Mouse (Mus musculus): ENCODE measurements around the gene Cers2. TPM values are rescaled to one million over a fixed set of nuclear protein-coding genes. Genes with fewer than 3 reads are reported as not detected.

Cers2 gene
- polyA plus RNA-seq, 1 experiment from 2014 or later = 182 TPM

DNA sequence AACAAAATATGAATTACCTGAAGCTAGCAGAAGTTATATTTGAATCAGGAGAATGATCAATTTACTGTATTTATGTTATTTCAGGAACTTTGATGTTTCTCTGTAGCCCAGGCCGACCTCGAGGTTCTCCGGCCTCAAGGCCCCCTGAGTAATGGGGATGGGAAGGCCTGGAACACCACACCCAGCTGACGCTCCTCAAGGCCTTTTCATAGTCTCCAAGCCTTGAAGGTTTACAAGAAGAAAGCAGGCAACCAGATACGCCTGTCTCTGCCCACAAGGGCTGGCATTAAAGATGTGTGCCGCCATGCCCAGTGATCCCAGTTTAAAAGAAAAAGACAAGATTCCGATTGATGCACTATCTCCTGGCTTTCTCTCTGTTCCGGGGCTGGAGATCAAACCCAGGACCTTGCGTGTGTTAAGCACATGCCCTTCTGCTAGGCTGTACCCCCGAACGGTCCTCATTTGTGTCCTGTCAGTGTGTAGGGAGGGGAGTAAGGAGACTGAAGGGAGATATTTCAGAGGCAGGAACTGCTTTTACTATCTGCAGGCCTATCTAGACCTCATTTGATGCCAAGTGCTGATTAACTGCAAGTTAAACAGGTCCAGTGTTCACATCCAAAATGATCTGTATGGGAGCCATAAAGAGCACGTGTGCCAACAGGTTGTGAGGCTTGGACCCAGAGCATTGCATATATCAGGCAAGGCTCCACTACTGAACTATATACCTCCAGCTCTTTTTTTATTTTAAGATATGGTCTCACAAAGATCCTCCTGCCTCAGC lies 29.9 kb upstream of the Cers2 start:
- peaks cover 22% of the 10 kb centered on the region for H3K4me1 ChIP-seq (replicated peaks; ENCODE audit: control insufficient read depth, insufficient read depth, low read length)
- peak overlapping the region; percentile 93 for H3K4me2 ChIP-seq
- peak overlapping the region; percentile 90; the same call in 1 of the 2 replicates for H3K9ac ChIP-seq (ENCODE audit: low read depth, low read length)
- no peak overlapping the region for H3K27ac ChIP-seq (ENCODE audit: low read depth, low read length)
- H3K9me3 ChIP-seq (ENCODE audit: control insufficient read depth, low read length) = no peaks in the 10 kb centered on the region
- H3K27me3 ChIP-seq (replicated peaks; ENCODE audit: control insufficient read depth, insufficient read depth, low read length) = no peaks in the 10 kb centered on the region
- DNase-seq (ENCODE audit: low spot score) (no peak), ATAC-seq (replicated peaks; ENCODE audit: low FRiP score) (no peak)
- 87% methylated on average over 12 of the region's 12 CpGs for WGBS
- H3K4me3 ChIP-seq (ENCODE audit: low read depth, low read length) = peak overlapping the region; percentile 82
- peaks cover 7% of the 10 kb centered on the region for H3K36me3 ChIP-seq (ENCODE audit: control insufficient read depth, insufficient read depth, low read length)

GRCm38 (mm10) chr3:95285390-95285789 lies 29.2 kb upstream of the Cers2 start:
- no peak for ATAC-seq (replicated peaks; ENCODE audit: low FRiP score)

GRCm38 (mm10) chr3:95286011-95286410 lies 28.6 kb upstream of the Cers2 start:
- peaks cover 18% of the 10 kb centered on the region for H3K4me1 ChIP-seq (replicated peaks; ENCODE audit: control insufficient read depth, insufficient read depth, low read length)
- 56% methylated on average over 5 of the region's 5 CpGs for WGBS
- H3K36me3 ChIP-seq (ENCODE audit: control insufficient read depth, insufficient read depth, low read length) = peaks cover 9% of the 10 kb centered on the region
- no peaks in the 10 kb centered on the region for H3K9me3 ChIP-seq (ENCODE audit: control insufficient read depth, low read length)
- DNase-seq (ENCODE audit: low spot score) (no peak), ATAC-seq (replicated peaks; ENCODE audit: low FRiP score) (no peak)
- no peak overlapping the region for H3K9ac ChIP-seq (ENCODE audit: low read depth, low read length)
- H3K27ac ChIP-seq (ENCODE audit: low read depth, low read length) = no peak overlapping the region
- H3K4me2 ChIP-seq = no peak overlapping the region
- H3K27me3 ChIP-seq (replicated peaks; ENCODE audit: control insufficient read depth, insufficient read depth, low read length) = no peaks in the 10 kb centered on the region
- H3K4me3 ChIP-seq (ENCODE audit: low read depth, low read length) = no peak overlapping the region

More at GRCm38 (mm10) chr3:95285390-95285789, 29.2 kb upstream of the Cers2 start:
- Histone ChIP-seq H3K27ac (ENCODE audit: low read depth, low read length) (no peak overlapping the region), H3K9me3 (ENCODE audit: control insufficient read depth, low read length) (no peaks in the 10 kb centered on the region), H3K4me3 (ENCODE audit: low read depth, low read length) (no peak overlapping the region), H3K9ac (ENCODE audit: low read depth, low read length) (no peak overlapping the region), H3K36me3 (ENCODE audit: control insufficient read depth, insufficient read depth, low read length) (peaks cover 7% of the 10 kb centered on the region), H3K4me2 (no peak overlapping the region; the same call in 1 of the 2 replicates), H3K27me3 (replicated peaks; ENCODE audit: control insufficient read depth, insufficient read depth, low read length) (no peaks in the 10 kb centered on the region), H3K4me1 (replicated peaks; ENCODE audit: control insufficient read depth, insufficient read depth, low read length) (peaks cover 20% of the 10 kb centered on the region)
- WGBS = 92% methylated on average over 5 of the region's 5 CpGs
- DNase-seq (ENCODE audit: low spot score) = no peak

- peaks cover 18% of the 10 kb centered on the region for H3K4me1 ChIP-seq (replicated peaks; ENCODE audit: control insufficient read depth, insufficient read depth, low read length)
- DNase-seq (ENCODE audit: low spot score) (no peak), ATAC-seq (replicated peaks; ENCODE audit: low FRiP score) (no peak)
- H3K9me3 ChIP-seq (ENCODE audit: control insufficient read depth, low read length) = no peaks in the 10 kb centered on the region
- H3K4me3 ChIP-seq (ENCODE audit: low read depth, low read length) = no peak overlapping the region
- H3K4me2 ChIP-seq = no peak overlapping the region
- WGBS = 59% methylated on average over 7 of the region's 7 CpGs
- H3K36me3 ChIP-seq (ENCODE audit: control insufficient read depth, insufficient read depth, low read length) = peaks cover 9% of the 10 kb centered on the region
- no peaks in the 10 kb centered on the region for H3K27me3 ChIP-seq (replicated peaks; ENCODE audit: control insufficient read depth, insufficient read depth, low read length)
- H3K9ac ChIP-seq (ENCODE audit: low read depth, low read length) = no peak overlapping the region
- H3K27ac ChIP-seq (ENCODE audit: low read depth, low read length) = no peak overlapping the region
Measured at GRCm38 (mm10) chr3:95286510-95286909, 28.1 kb upstream of the Cers2 start.

- Histone ChIP-seq H3K9me3 (ENCODE audit: control insufficient read depth, low read length) (no peaks in the 10 kb centered on the region), H3K4me2 (no peak overlapping the region), H3K36me3 (ENCODE audit: control insufficient read depth, insufficient read depth, low read length) (peaks cover 14% of the 10 kb centered on the region), H3K27ac (ENCODE audit: low read depth, low read length) (no peak overlapping the region), H3K4me1 (replicated peaks; ENCODE audit: control insufficient read depth, insufficient read depth, low read length) (peaks cover 18% of the 10 kb centered on the region), H3K4me3 (ENCODE audit: low read depth, low read length) (no peak overlapping the region), H3K9ac (ENCODE audit: low read depth, low read length) (no peak overlapping the region), H3K27me3 (replicated peaks; ENCODE audit: control insufficient read depth, insufficient read depth, low read length) (no peaks in the 10 kb centered on the region)
- 75% methylated on average over 3 of the region's 3 CpGs for WGBS
- ATAC-seq (replicated peaks; ENCODE audit: low FRiP score) (no peak), DNase-seq (ENCODE audit: low spot score) (no peak)
Measured at GRCm38 (mm10) chr3:95287541-95287940, 27.1 kb upstream of the Cers2 start.

DNA sequence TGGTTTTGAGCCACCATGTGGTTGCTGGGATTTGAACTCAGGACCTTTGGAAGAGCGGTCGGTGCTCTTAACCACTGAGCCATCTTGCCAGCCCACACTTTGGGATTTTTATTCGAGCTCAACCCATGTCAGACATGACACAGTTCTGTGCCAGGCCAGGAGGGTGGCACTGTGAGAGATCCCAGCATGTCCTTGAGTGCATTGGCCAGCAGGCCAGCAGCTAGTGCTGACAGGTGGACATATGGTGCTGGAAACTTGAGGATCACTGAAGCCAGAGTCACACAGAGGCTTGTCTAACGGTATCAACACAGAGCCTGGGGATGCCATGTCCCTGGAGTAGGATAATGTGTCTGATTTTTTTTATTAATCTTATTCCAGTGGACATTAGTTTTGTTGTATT lies 25.2 kb upstream of the Cers2 start:
- Histone ChIP-seq H3K4me2 (no peak overlapping the region), H3K36me3 (ENCODE audit: control insufficient read depth, insufficient read depth, low read length) (peaks cover 14% of the 10 kb centered on the region), H3K27me3 (replicated peaks; ENCODE audit: control insufficient read depth, insufficient read depth, low read length) (no peaks in the 10 kb centered on the region), H3K4me3 (ENCODE audit: low read depth, low read length) (no peak overlapping the region), H3K9me3 (ENCODE audit: control insufficient read depth, low read length) (no peaks in the 10 kb centered on the region), H3K9ac (ENCODE audit: low read depth, low read length) (no peak overlapping the region), H3K4me1 (replicated peaks; ENCODE audit: control insufficient read depth, insufficient read depth, low read length) (peaks cover 12% of the 10 kb centered on the region), H3K27ac (ENCODE audit: low read depth, low read length) (no peak overlapping the region)
- DNase-seq (ENCODE audit: low spot score) (no peak), ATAC-seq (replicated peaks; ENCODE audit: low FRiP score) (no peak)
- WGBS = 84% methylated on average over 4 of the region's 4 CpGs

DNA sequence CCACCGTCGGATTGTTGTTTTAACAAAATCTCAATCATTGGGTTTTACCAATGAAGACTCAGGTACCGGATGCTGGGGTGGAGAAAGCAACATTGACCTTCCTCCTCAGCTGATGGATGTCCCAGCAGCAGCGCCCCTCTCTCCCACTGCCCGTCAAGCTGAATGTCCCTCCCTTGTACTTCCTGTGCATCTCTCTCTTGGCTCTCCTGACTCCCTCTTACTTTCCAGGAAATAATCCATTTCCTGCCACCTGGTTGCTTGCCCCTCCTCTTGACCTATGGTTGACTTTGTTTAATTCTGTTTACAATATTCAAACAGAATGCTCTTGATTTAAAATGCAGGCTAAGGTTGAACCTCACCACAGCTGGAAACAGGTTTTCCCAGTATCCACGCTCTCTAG lies 24.4 kb upstream of the Cers2 start:
- Histone ChIP-seq H3K4me1 (replicated peaks; ENCODE audit: control insufficient read depth, insufficient read depth, low read length) (peaks cover 11% of the 10 kb centered on the region), H3K4me3 (ENCODE audit: low read depth, low read length) (no peak overlapping the region), H3K4me2 (no peak overlapping the region), H3K9me3 (ENCODE audit: control insufficient read depth, low read length) (no peaks in the 10 kb centered on the region), H3K9ac (ENCODE audit: low read depth, low read length) (no peak overlapping the region), H3K36me3 (ENCODE audit: control insufficient read depth, insufficient read depth, low read length) (peaks cover 17% of the 10 kb centered on the region), H3K27ac (ENCODE audit: low read depth, low read length) (no peak overlapping the region), H3K27me3 (replicated peaks; ENCODE audit: control insufficient read depth, insufficient read depth, low read length) (no peaks in the 10 kb centered on the region)
- DNase-seq (ENCODE audit: low spot score) (no peak), ATAC-seq (replicated peaks; ENCODE audit: low FRiP score) (no peak)
- 77% methylated on average over 6 of the region's 6 CpGs for WGBS

GRCm38 (mm10) chr3:95291041-95291440 lies 23.6 kb upstream of the Cers2 start:
- peaks cover 20% of the 10 kb centered on the region for H3K36me3 ChIP-seq (ENCODE audit: control insufficient read depth, insufficient read depth, low read length)
- no peak overlapping the region for H3K4me2 ChIP-seq
- no peak overlapping the region for H3K4me3 ChIP-seq (ENCODE audit: low read depth, low read length)
- DNase-seq (ENCODE audit: low spot score) = no peak
- ATAC-seq (replicated peaks; ENCODE audit: low FRiP score) = no peak
- peaks cover 12% of the 10 kb centered on the region for H3K4me1 ChIP-seq (replicated peaks; ENCODE audit: control insufficient read depth, insufficient read depth, low read length)
- 70% methylated on average over 4 of the region's 4 CpGs for WGBS
- no peak overlapping the region for H3K9ac ChIP-seq (ENCODE audit: low read depth, low read length)
- no peak overlapping the region for H3K27ac ChIP-seq (ENCODE audit: low read depth, low read length)
- H3K27me3 ChIP-seq (replicated peaks; ENCODE audit: control insufficient read depth, insufficient read depth, low read length) = no peaks in the 10 kb centered on the region
- no peaks in the 10 kb centered on the region for H3K9me3 ChIP-seq (ENCODE audit: control insufficient read depth, low read length)

GRCm38 (mm10) chr3:95292899-95293298 lies 21.7 kb upstream of the Cers2 start:
- 74% methylated on average over 2 of the region's 2 CpGs for WGBS
- no peaks in the 10 kb centered on the region for H3K9me3 ChIP-seq (ENCODE audit: control insufficient read depth, low read length)
- ATAC-seq (replicated peaks; ENCODE audit: low FRiP score) = no peak
- H3K36me3 ChIP-seq (ENCODE audit: control insufficient read depth, insufficient read depth, low read length) = peaks cover 17% of the 10 kb centered on the region
- H3K9ac ChIP-seq (ENCODE audit: low read depth, low read length) = no peak overlapping the region
- no peaks in the 10 kb centered on the region for H3K27me3 ChIP-seq (replicated peaks; ENCODE audit: control insufficient read depth, insufficient read depth, low read length)
- peaks cover 12% of the 10 kb centered on the region for H3K4me1 ChIP-seq (replicated peaks; ENCODE audit: control insufficient read depth, insufficient read depth, low read length)
- no peak for DNase-seq (ENCODE audit: low spot score)
- H3K4me3 ChIP-seq (ENCODE audit: low read depth, low read length) = no peak overlapping the region
- no peak overlapping the region for H3K27ac ChIP-seq (ENCODE audit: low read depth, low read length)
- H3K4me2 ChIP-seq = no peak overlapping the region
